Mouse (Mus musculus): ENCODE measurements at regions not wholly inside any gene's neighbourhood (a gene's known extent, or its start where the extent isn't known, plus 50 kb on each side); places are given as distances from the start of the nearest gene placed in this dataset.

GRCm38 (mm10) chr6:11647651-11648050 lies 259.6 kb downstream of the Ndufa4 start:
- 24% methylated on average over 1 of the region's 1 CpGs for WGBS
- Histone ChIP-seq H3K4me2 (replicated peaks; ENCODE audit: low read depth, low read length) (no peak overlapping the region), H3K27me3 (replicated peaks; ENCODE audit: insufficient read depth, low read length) (no peaks in the 10 kb centered on the region), H3K9me3 (ENCODE audit: low read length) (no peaks in the 10 kb centered on the region), H3K4me3 (ENCODE audit: low read depth, low read length) (no peak overlapping the region), H3K4me1 (ENCODE audit: insufficient read depth, low read depth, low read length) (no peaks in the 10 kb centered on the region), H3K9ac (replicated peaks; ENCODE audit: low read depth) (no peak overlapping the region), H3K27ac (ENCODE audit: low read length) (no peak overlapping the region), H3K36me3 (ENCODE audit: insufficient read depth, low read length) (no peaks in the 10 kb centered on the region)
- ATAC-seq = no peak
- DNase-seq (ENCODE audit: low spot score) = no peak
- TF ChIP-seq EP300 (IDR thresholded peaks at IDR 0.05) (no peak), CTCF (IDR thresholded peaks at IDR 0.05) (no peak)

GRCm38 (mm10) chr6:11613331-11613730 lies 294.0 kb downstream of the Ndufa4 start:
- DNase-seq (ENCODE audit: low spot score) (no peak), ATAC-seq (no peak)
- Histone ChIP-seq H3K27me3 (replicated peaks; ENCODE audit: insufficient read depth, low read length) (no peaks in the 10 kb centered on the region), H3K27ac (ENCODE audit: low read length) (no peak overlapping the region), H3K9ac (replicated peaks; ENCODE audit: low read depth) (no peak overlapping the region), H3K36me3 (ENCODE audit: insufficient read depth, low read length) (no peaks in the 10 kb centered on the region), H3K9me3 (ENCODE audit: low read length) (no peaks in the 10 kb centered on the region), H3K4me1 (ENCODE audit: insufficient read depth, low read depth, low read length) (no peaks in the 10 kb centered on the region), H3K4me3 (ENCODE audit: low read depth, low read length) (no peak overlapping the region), H3K4me2 (replicated peaks; ENCODE audit: low read depth, low read length) (no peak overlapping the region)
- no peak for TF ChIP-seq CTCF (IDR thresholded peaks at IDR 0.05)
- no peak for TF ChIP-seq EP300 (IDR thresholded peaks at IDR 0.05)
- WGBS = 57% methylated on average over 4 of the region's 4 CpGs

GRCm38 (mm10) chr6:11608214-11608613 lies 299.1 kb downstream of the Ndufa4 start:
- no peak overlapping the region for H3K9ac ChIP-seq (replicated peaks; ENCODE audit: low read depth)
- no peaks in the 10 kb centered on the region for H3K27me3 ChIP-seq (replicated peaks; ENCODE audit: insufficient read depth, low read length)
- H3K4me2 ChIP-seq (replicated peaks; ENCODE audit: low read depth, low read length) = no peak overlapping the region
- DNase-seq (ENCODE audit: low spot score) = no peak
- H3K27ac ChIP-seq (ENCODE audit: low read length) = no peak overlapping the region
- ATAC-seq = no peak
- no peak for TF ChIP-seq CTCF (IDR thresholded peaks at IDR 0.05)
- no peak for TF ChIP-seq EP300 (IDR thresholded peaks at IDR 0.05)
- H3K4me3 ChIP-seq (ENCODE audit: low read depth, low read length) = no peak overlapping the region
- H3K36me3 ChIP-seq (ENCODE audit: insufficient read depth, low read length) = no peaks in the 10 kb centered on the region
- H3K4me1 ChIP-seq (ENCODE audit: insufficient read depth, low read depth, low read length) = no peaks in the 10 kb centered on the region
- H3K9me3 ChIP-seq (ENCODE audit: low read length) = no peaks in the 10 kb centered on the region

GRCm38 (mm10) chr6:11607696-11608095 lies 299.6 kb downstream of the Ndufa4 start:
- no peaks in the 10 kb centered on the region for H3K27me3 ChIP-seq (replicated peaks; ENCODE audit: insufficient read depth, low read length)
- H3K4me2 ChIP-seq (replicated peaks; ENCODE audit: low read depth, low read length) = no peak overlapping the region
- TF ChIP-seq EP300 (IDR thresholded peaks at IDR 0.05) (no peak), CTCF (IDR thresholded peaks at IDR 0.05) (no peak)
- no peak for DNase-seq (ENCODE audit: low spot score)
- no peaks in the 10 kb centered on the region for H3K36me3 ChIP-seq (ENCODE audit: insufficient read depth, low read length)
- H3K4me3 ChIP-seq (ENCODE audit: low read depth, low read length) = no peak overlapping the region
- H3K9me3 ChIP-seq (ENCODE audit: low read length) = no peaks in the 10 kb centered on the region
- ATAC-seq = no peak
- WGBS = 66% methylated on average over 2 of the region's 2 CpGs
- no peak overlapping the region for H3K9ac ChIP-seq (replicated peaks; ENCODE audit: low read depth)
- no peaks in the 10 kb centered on the region for H3K4me1 ChIP-seq (ENCODE audit: insufficient read depth, low read depth, low read length)
- no peak overlapping the region for H3K27ac ChIP-seq (ENCODE audit: low read length)

GRCm38 (mm10) chr6:11606055-11606454 lies 301.2 kb downstream of the Ndufa4 start:
- DNase-seq (ENCODE audit: low spot score) (no peak), ATAC-seq (no peak)
- TF ChIP-seq EP300 (IDR thresholded peaks at IDR 0.05) (no peak), CTCF (IDR thresholded peaks at IDR 0.05) (no peak)
- no peaks in the 10 kb centered on the region for H3K4me1 ChIP-seq (ENCODE audit: insufficient read depth, low read depth, low read length)
- no peaks in the 10 kb centered on the region for H3K9me3 ChIP-seq (ENCODE audit: low read length)
- H3K27ac ChIP-seq (ENCODE audit: low read length) = no peak overlapping the region
- 81% methylated on average over 3 of the region's 3 CpGs for WGBS
- no peaks in the 10 kb centered on the region for H3K36me3 ChIP-seq (ENCODE audit: insufficient read depth, low read length)
- H3K9ac ChIP-seq (replicated peaks; ENCODE audit: low read depth) = no peak overlapping the region
- no peaks in the 10 kb centered on the region for H3K27me3 ChIP-seq (replicated peaks; ENCODE audit: insufficient read depth, low read length)
- H3K4me2 ChIP-seq (replicated peaks; ENCODE audit: low read depth, low read length) = no peak overlapping the region
- H3K4me3 ChIP-seq (ENCODE audit: low read depth, low read length) = no peak overlapping the region

GRCm38 (mm10) chr6:11605526-11605925 lies 301.8 kb downstream of the Ndufa4 start:
- DNase-seq (ENCODE audit: low spot score) = no peak
- Histone ChIP-seq H3K4me2 (replicated peaks; ENCODE audit: low read depth, low read length) (no peak overlapping the region), H3K9ac (replicated peaks; ENCODE audit: low read depth) (no peak overlapping the region), H3K27ac (ENCODE audit: low read length) (no peak overlapping the region), H3K27me3 (replicated peaks; ENCODE audit: insufficient read depth, low read length) (no peaks in the 10 kb centered on the region), H3K36me3 (ENCODE audit: insufficient read depth, low read length) (no peaks in the 10 kb centered on the region), H3K9me3 (ENCODE audit: low read length) (no peaks in the 10 kb centered on the region), H3K4me3 (ENCODE audit: low read depth, low read length) (no peak overlapping the region), H3K4me1 (ENCODE audit: insufficient read depth, low read depth, low read length) (no peaks in the 10 kb centered on the region)
- ATAC-seq = no peak
- 51% methylated on average over 4 of the region's 4 CpGs for WGBS
- no peak for TF ChIP-seq EP300 (IDR thresholded peaks at IDR 0.05)
- no peak for TF ChIP-seq CTCF (IDR thresholded peaks at IDR 0.05)

- Histone ChIP-seq H3K9ac (replicated peaks; ENCODE audit: low read depth) (no peak overlapping the region), H3K4me3 (ENCODE audit: low read depth, low read length) (no peak overlapping the region), H3K27me3 (replicated peaks; ENCODE audit: insufficient read depth, low read length) (no peaks in the 10 kb centered on the region), H3K9me3 (ENCODE audit: low read length) (no peaks in the 10 kb centered on the region), H3K36me3 (ENCODE audit: insufficient read depth, low read length) (no peaks in the 10 kb centered on the region), H3K27ac (ENCODE audit: low read length) (no peak overlapping the region), H3K4me1 (ENCODE audit: insufficient read depth, low read depth, low read length) (no peaks in the 10 kb centered on the region), H3K4me2 (replicated peaks; ENCODE audit: low read depth, low read length) (no peak overlapping the region)
- 48% methylated on average over 2 of the region's 2 CpGs for WGBS
- ATAC-seq = no peak
- no peak for TF ChIP-seq EP300 (IDR thresholded peaks at IDR 0.05)
- TF ChIP-seq CTCF (IDR thresholded peaks at IDR 0.05) = no peak
- DNase-seq (ENCODE audit: low spot score) = no peak
Observed at GRCm38 (mm10) chr6:11594936-11595335, 312.4 kb downstream of the Ndufa4 start.

Measured in lung, postnatal 0 days (tissue).